20 mouse cellular contexts compared by ENCODE assay signal in the genomic region with DNA sequence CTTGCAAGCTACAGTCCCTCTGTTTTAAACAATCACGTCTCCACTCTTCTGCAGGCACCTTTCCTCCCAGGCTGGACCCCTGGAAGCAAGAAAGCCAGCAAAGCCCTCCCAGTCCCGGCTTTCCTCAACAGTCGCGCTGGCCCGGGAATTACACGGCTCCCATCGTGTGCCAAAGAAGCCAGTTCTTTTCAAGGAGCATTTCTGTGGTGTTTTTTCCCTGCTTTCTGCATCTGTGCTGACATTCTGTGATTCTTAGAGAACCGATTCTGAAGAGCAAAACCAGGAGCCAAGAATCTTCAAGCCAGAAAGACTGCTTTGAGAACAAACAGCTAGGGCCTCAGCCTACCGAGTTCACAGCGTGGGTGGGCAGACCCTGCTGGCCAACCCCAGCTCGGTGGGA. TPM values are rescaled to one million over a fixed set of nuclear protein-coding genes. Genes with fewer than 3 reads are reported as not detected.
DNase-seq lines count a peak whose midpoint lies in the region; ATAC-seq and TF ChIP-seq lines count a peak whose summit lies in the region.
"Had no signal": no experiment of that assay in that cellular context is flagged by ENCODE, and none has a peak within 500 bp of the region (broad histone marks: within the 10 kb centered on the region; RNA-seq: fewer than 3 reads in every experiment).

No protein-coding gene starts in this region.

- H3K27ac ChIP-seq in forebrain, embryonic 14.5 days (ENCODE audit: low read depth, low read length) = peak overlapping the region; percentile 52; the same call in 1 of the 2 replicates
- H3K27ac ChIP-seq in forebrain, embryonic 10.5 days = no peak overlapping the region
- H3K27ac ChIP-seq in layer of hippocampus, adult 2 months = peak overlapping the region; percentile 77
- peak overlapping the region; percentile 89 for H3K27ac ChIP-seq in forebrain, embryonic 16.5 days (ENCODE audit: low read length)
- H3K27ac ChIP-seq: embryonic facial prominence, embryonic 12.5 days; heart, adult 2 months; heart, embryonic 15.5 days; hindbrain, embryonic 10.5 days; hindbrain, embryonic 14.5 days; intestine, embryonic 15.5 days had no signal

- 62% methylated on average over 11 of the region's 11 CpGs for WGBS in forebrain, embryonic 14.5 days
- WGBS in forebrain, embryonic 10.5 days = 73% methylated on average over 11 of the region's 11 CpGs
- 36% methylated on average over 11 of the region's 11 CpGs for WGBS in forebrain, embryonic 16.5 days

- DNase-seq in forebrain, embryonic 14.5 days (ENCODE audit: low spot score) = peak; percentile 57
- no peak for DNase-seq in forebrain, embryonic 10.5 days (ENCODE audit: extremely low spot score, low spot score)
- no peak for DNase-seq in layer of hippocampus, adult 2 months (ENCODE audit: low spot score in 2 of 2)
- DNase-seq in layer of hippocampus, postnatal 10 days (ENCODE audit: low spot score in 2 of 2) = no peak
- peak; percentile 63 for DNase-seq in brain, adult 2 months (ENCODE audit: low read depth, low spot score)
- no peak for DNase-seq in embryo, embryonic 11 days
- DNase-seq: adrenal gland, postnatal 10 days; cerebellum, adult 2 months; cerebellum, postnatal 10 days; gastrocnemius, postnatal 14 days; heart, adult 2 months; heart, postnatal 14 days had no signal

- no peak for TF ChIP-seq CTCF in layer of hippocampus, adult 2 months (conservative IDR thresholded peaks at IDR 0.05)

- no peak overlapping the region for H3K9ac ChIP-seq in forebrain, embryonic 14.5 days (ENCODE audit: low read length)
- H3K9ac ChIP-seq in forebrain, embryonic 16.5 days (replicated peaks; ENCODE audit: low read depth, low read length) = no peak overlapping the region
- H3K9ac ChIP-seq: embryonic facial prominence, embryonic 12.5 days; heart, embryonic 15.5 days; hindbrain, embryonic 14.5 days; intestine, embryonic 15.5 days had no signal

- no peak for ATAC-seq in forebrain, embryonic 14.5 days
- ATAC-seq in forebrain, embryonic 16.5 days = no peak
- ATAC-seq: intestine, embryonic 15.5 days had no signal

- H3K4me3 ChIP-seq in forebrain, embryonic 14.5 days (ENCODE audit: low read depth, low read length) = no peak overlapping the region
- no peak overlapping the region for H3K4me3 ChIP-seq in forebrain, embryonic 10.5 days
- no peak overlapping the region for H3K4me3 ChIP-seq in layer of hippocampus, adult 2 months
- H3K4me3 ChIP-seq in forebrain, embryonic 16.5 days (replicated peaks; ENCODE audit: low read length) = no peak overlapping the region
- H3K4me3 ChIP-seq: embryonic facial prominence, embryonic 12.5 days; heart, adult 2 months; heart, embryonic 15.5 days; hindbrain, embryonic 10.5 days; intestine, embryonic 15.5 days had no signal

- H3K27me3 ChIP-seq in forebrain, embryonic 14.5 days (replicated peaks; ENCODE audit: control insufficient read depth, insufficient read depth, low read length) = no peaks in the 10 kb centered on the region
- peaks cover 8% of the 10 kb centered on the region; the same call in 1 of the 2 replicates for H3K27me3 ChIP-seq in forebrain, embryonic 10.5 days (ENCODE audit: poor library complexity, severe bottlenecking)
- H3K27me3 ChIP-seq in forebrain, embryonic 16.5 days (replicated peaks; ENCODE audit: control insufficient read depth, insufficient read depth, low read length) = no peaks in the 10 kb centered on the region
- H3K27me3 ChIP-seq: heart, embryonic 15.5 days; intestine, embryonic 15.5 days had no signal

- H3K9me3 ChIP-seq in forebrain, embryonic 14.5 days (replicated peaks; ENCODE audit: control insufficient read depth, low read length) = no peaks in the 10 kb centered on the region
- no peaks in the 10 kb centered on the region for H3K9me3 ChIP-seq in forebrain, embryonic 10.5 days
- no peaks in the 10 kb centered on the region for H3K9me3 ChIP-seq in forebrain, embryonic 16.5 days (ENCODE audit: control insufficient read depth, low read length)
- H3K9me3 ChIP-seq: embryonic facial prominence, embryonic 12.5 days; heart, embryonic 15.5 days; hindbrain, embryonic 10.5 days; intestine, embryonic 15.5 days had no signal

- H3K4me1 ChIP-seq in forebrain, embryonic 14.5 days (ENCODE audit: control insufficient read depth, insufficient read depth, low read length) = peaks cover 3% of the 10 kb centered on the region; the same call in 1 of the 2 replicates
- H3K4me1 ChIP-seq in forebrain, embryonic 10.5 days = peaks cover 5% of the 10 kb centered on the region
- H3K4me1 ChIP-seq in forebrain, embryonic 16.5 days (replicated peaks; ENCODE audit: control insufficient read depth, insufficient read depth, low read length) = peaks cover 24% of the 10 kb centered on the region

- no peak overlapping the region for H3K4me2 ChIP-seq in forebrain, embryonic 14.5 days (ENCODE audit: low read length)
- H3K4me2 ChIP-seq in forebrain, embryonic 16.5 days (ENCODE audit: low read length) = no peak overlapping the region
- H3K4me2 ChIP-seq: embryonic facial prominence, embryonic 12.5 days; heart, embryonic 11.5 days; heart, embryonic 15.5 days; hindbrain, embryonic 14.5 days; intestine, embryonic 15.5 days had no signal

- H3K36me3 ChIP-seq in forebrain, embryonic 14.5 days (ENCODE audit: control insufficient read depth, insufficient read depth, low read length) = no peaks in the 10 kb centered on the region
- H3K36me3 ChIP-seq in forebrain, embryonic 10.5 days (replicated peaks) = no peaks in the 10 kb centered on the region
- no peaks in the 10 kb centered on the region for H3K36me3 ChIP-seq in forebrain, embryonic 16.5 days (ENCODE audit: control insufficient read depth, insufficient read depth)
- H3K36me3 ChIP-seq: embryonic facial prominence, embryonic 12.5 days; heart, embryonic 15.5 days; hindbrain, embryonic 10.5 days; intestine, embryonic 15.5 days had no signal

RNA-seq across cellular contexts. Expression of gene Nptx1, which starts 18.6 kb away (rescaled TPM):
- 4.1 and 6.7 TPM in 2 replicates for polyA plus RNA-seq in forebrain, embryonic 14.5 days (2014; fragmentation: Nextera tagmentation; extraction: Ambion mirVana)
- polyA plus RNA-seq in forebrain, embryonic 10.5 days (2016; fragmentation: Nextera tagmentation; extraction: Ambion mirVana) = 1.4 and 1.7 TPM in 2 replicates
- total RNA-seq in layer of hippocampus, adult 2 months (2021) = 100 to 1,000 TPM; 475 to 499 TPM
- total RNA-seq in layer of hippocampus, postnatal 10 days (2021) = 100 to 1,000 TPM; 146 to 173 TPM
- polyA plus RNA-seq in forebrain, embryonic 16.5 days (2015; fragmentation: Nextera tagmentation; extraction: Ambion mirVana) = 8.6 and 9.8 TPM in 2 replicates
- total RNA-seq: MEL had no signal

RNA-seq across cellular contexts. Expression of gene Endov, which starts 37.8 kb away (rescaled TPM):
- 15.9 and 18.0 TPM in 2 replicates for polyA plus RNA-seq in forebrain, embryonic 14.5 days (2014; fragmentation: Nextera tagmentation; extraction: Ambion mirVana)
- 24.0 and 24.5 TPM in 2 replicates for polyA plus RNA-seq in forebrain, embryonic 10.5 days (2016; fragmentation: Nextera tagmentation; extraction: Ambion mirVana)
- total RNA-seq in layer of hippocampus, adult 2 months (2021) = 10 to 100 TPM; 35.8 to 35.9 TPM
- total RNA-seq in layer of hippocampus, postnatal 10 days (2021) = 10 to 100 TPM; 24.8 to 29.6 TPM
- 16.2 and 21.0 TPM in 2 replicates for polyA plus RNA-seq in forebrain, embryonic 16.5 days (2015; fragmentation: Nextera tagmentation; extraction: Ambion mirVana)

Comparison
In these comparisons a context has a peak if more than half of its experiments do, and no peak if none do; other contexts are left out.
1. DNase-seq: peak in forebrain, embryonic 14.5 days (single experiment) and brain, adult 2 months (single experiment); none in forebrain, embryonic 10.5 days (single experiment), layer of hippocampus, adult 2 months (0 of 2), layer of hippocampus, postnatal 10 days (0 of 2) and embryo, embryonic 11 days (single experiment).